Mouse (Mus musculus) CD4-positive, CD25-positive, alpha-beta regulatory T cell, adult 9 weeks (primary cell): ENCODE measurements around the gene Gm3250. TPM values are rescaled to one million over a fixed set of nuclear protein-coding genes. Genes with fewer than 3 reads are reported as not detected.

ENCODE experiments used
- polyA plus RNA-seq: library from polyadenylated mRNA; unstranded; fragments of 100-300 nt; shearing (Covaris generic); gene quantifications from one replicate; pipeline ENCODE4 v1.2.1, GENCODE M21; 2017

Gene Gm3250
- polyA plus RNA-seq = not detected

GRCm38 (mm10) chr10:77782442-77782841, at the start of gene Gm3250:
Gene Gm3250, minus strand, starts transcription at chr10:77782542.

GRCm38 (mm10) chr10:77826951-77827350, 44.6 kb upstream of the Gm3250 start, which contains the start of gene Krtap10-4:
Gene Krtap10-4, minus strand, starts transcription at chr10:77827095.

GRCm38 (mm10) chr10:77814382-77814781, 32.0 kb upstream of the Gm3250 start, which contains the start of gene Gm2696:
Gene Gm2696, plus strand, starts transcription at chr10:77814682.

GRCm38 (mm10) chr10:77811743-77812142, 29.4 kb upstream of the Gm3250 start, which contains the start of gene Gm9507:
Gene Gm9507, minus strand, starts transcription at chr10:77811843.

GRCm38 (mm10) chr10:77798921-77799508, 16.7 kb upstream of the Gm3250 start, which contains the start of gene Gm19668:
Gene Gm19668, minus strand, starts transcription at chr10:77799133.

GRCm38 (mm10) chr10:77794976-77795375, 12.6 kb upstream of the Gm3250 start, which contains the start of gene Gm9639:
Gene Gm9639, minus strand, starts transcription at chr10:77795076.

GRCm38 (mm10) chr10:77787876-77788275, 5.5 kb upstream of the Gm3250 start, which contains the start of gene Gm7137:
Gene Gm7137, minus strand, starts transcription at chr10:77788200.

GRCm38 (mm10) chr10:77776844-77777243, 5.5 kb downstream of the Gm3250 start, which contains the start of gene Gm7138:
Gene Gm7138, minus strand, starts transcription at chr10:77776944.

GRCm38 (mm10) chr10:77771225-77771624, 11.1 kb downstream of the Gm3250 start, which contains the start of gene Gm3238:
Gene Gm3238, minus strand, starts transcription at chr10:77771325.

GRCm38 (mm10) chr10:77759582-77759981, 22.8 kb downstream of the Gm3250 start, which contains the start of gene Gm3233:
Gene Gm3233, minus strand, starts transcription at chr10:77759682.

GRCm38 (mm10) chr10:77751254-77751653, 31.1 kb downstream of the Gm3250 start, which contains the start of gene Gm9736:
Gene Gm9736, minus strand, starts transcription at chr10:77751354.

GRCm38 (mm10) chr10:77741924-77742688, 40.2 kb downstream of the Gm3250 start, which contains the start of gene Gm18596:
Gene Gm18596, minus strand, starts transcription at chr10:77742638.

Other genes starting within 250 kb of the Gm3250 start
- 129 TPM for gene Pttg1ip, start 200.8 kb downstream of the Gm3250 start, polyA plus RNA-seq
- gene Sumo3, start 176.4 kb downstream of the Gm3250 start, polyA plus RNA-seq = 129 TPM
- not detected for gene Gm49325, start 176.3 kb downstream of the Gm3250 start, polyA plus RNA-seq
- 62.1 TPM for gene Ube2g2, start 160.3 kb downstream of the Gm3250 start, polyA plus RNA-seq
- 0.87 TPM for gene Tspear, start 96.0 kb downstream of the Gm3250 start, polyA plus RNA-seq
- gene Gm19402, start 91.8 kb downstream of the Gm3250 start, polyA plus RNA-seq = not detected
- not detected for gene Gm9508, start 85.3 kb downstream of the Gm3250 start, polyA plus RNA-seq
- gene Gm10272, start 75.9 kb downstream of the Gm3250 start, polyA plus RNA-seq = not detected
- not detected for gene Gm10024, start 71.1 kb downstream of the Gm3250 start, polyA plus RNA-seq
- gene Gm10142, start 66.7 kb downstream of the Gm3250 start, polyA plus RNA-seq = not detected
- gene Krtap12-1, start 61.9 kb downstream of the Gm3250 start, polyA plus RNA-seq = not detected
- not detected for gene Gm10100, start 56.1 kb downstream of the Gm3250 start, polyA plus RNA-seq
- not detected for gene Gm18596, start 39.9 kb downstream of the Gm3250 start, polyA plus RNA-seq
- gene Gm9736, start 31.2 kb downstream of the Gm3250 start, polyA plus RNA-seq = not detected
- gene Gm3233, start 22.9 kb downstream of the Gm3250 start, polyA plus RNA-seq = not detected
- not detected for gene Gm3238, start 11.2 kb downstream of the Gm3250 start, polyA plus RNA-seq
- not detected for gene Gm7138, start 5.6 kb downstream of the Gm3250 start, polyA plus RNA-seq
- gene Gm7137, start 5.7 kb upstream of the Gm3250 start, polyA plus RNA-seq = not detected
- not detected for gene Gm9639, start 12.5 kb upstream of the Gm3250 start, polyA plus RNA-seq
- gene Gm19668, start 16.6 kb upstream of the Gm3250 start, polyA plus RNA-seq = not detected
- gene Gm9507, start 29.3 kb upstream of the Gm3250 start, polyA plus RNA-seq = not detected
- not detected for gene Gm2696, start 32.1 kb upstream of the Gm3250 start, polyA plus RNA-seq
- not detected for gene Krtap10-4, start 44.6 kb upstream of the Gm3250 start, polyA plus RNA-seq
- gene Krtap10-10, start 53.4 kb upstream of the Gm3250 start, polyA plus RNA-seq = not detected
- not detected for gene Gm36176, start 64.3 kb upstream of the Gm3250 start, polyA plus RNA-seq
- not detected for gene Gm10318, start 70.3 kb upstream of the Gm3250 start, polyA plus RNA-seq
- gene Gm3285, start 79.4 kb upstream of the Gm3250 start, polyA plus RNA-seq = not detected
- gene Lrrc3, start 120.0 kb upstream of the Gm3250 start, polyA plus RNA-seq = not detected
- gene Trpm2, start 188.0 kb upstream of the Gm3250 start, polyA plus RNA-seq = 0.53 TPM
- gene 1810043G02Rik, start 196.0 kb upstream of the Gm3250 start, polyA plus RNA-seq = 11.0 TPM
- 98.7 TPM for gene Pfkl, start 227.5 kb upstream of the Gm3250 start, polyA plus RNA-seq